Mouse (Mus musculus) erythroid progenitor cell, adult 5-6 weeks (primary cell): ENCODE data around the gene Abl1. TPM values are rescaled to one million over a fixed set of nuclear protein-coding genes. Genes with fewer than 3 reads are reported as not detected.

Experiments used
- ATAC-seq: replicated peaks from 2 replicates; pipeline ENCODE4 v1.8.0; 2016; ENCODE audit warnings: moderate number of reproducible peaks, mild to moderate bottlenecking, moderate TSS enrichment, inconsistent platforms; ENCODE audit not compliant: poor library complexity, low FRiP score, severe bottlenecking
- total RNA-seq, 2 experiments: library from RNA; stranded (forward) in 1 of 2; stranded (reverse) in 1 of 2; fragments of 150-400 nt in 1 of 2; fragments of 186-747, 209-891 nt in 1 of 2; gene quantifications; 2 replicates each; pipeline versions ENCODE4 v1.2.3 to v1.2.4; 2015 to 2017; ENCODE audit warnings: low replicate concordance in 2 of 2

The Abl1 gene
- total RNA-seq, 2 experiments from 2014 or later = 26.5 to 26.8 TPM

- no peak for ATAC-seq
Observed at GRCm38 (mm10) chr2:31681731-31682235, 6.4 kb upstream of the Abl1 start.

- no peak for ATAC-seq
Observed at GRCm38 (mm10) chr2:31683666-31684065, 4.5 kb upstream of the Abl1 start.

GRCm38 (mm10) chr2:31689045-31689444, 869 bp downstream of the Abl1 start:
- peak; percentile 18; the same call in 1 of the 2 replicates for ATAC-seq

GRCm38 (mm10) chr2:31690063-31690462, 1.9 kb downstream of the Abl1 start:
- ATAC-seq = no peak

GRCm38 (mm10) chr2:31698209-31698608, 10.0 kb downstream of the Abl1 start:
- 0 out of 2 replicates have a peak, but pooled peaks have one; percentile 49 for ATAC-seq

GRCm38 (mm10) chr2:31700545-31701446, 12.6 kb downstream of the Abl1 start:
- ATAC-seq = peak; percentile 50

- ATAC-seq = no peak
Observed at GRCm38 (mm10) chr2:31703226-31703625, 15.1 kb downstream of the Abl1 start.

GRCm38 (mm10) chr2:31705914-31706313, 17.7 kb downstream of the Abl1 start:
- no peak for ATAC-seq

GRCm38 (mm10) chr2:31706531-31706930, 18.4 kb downstream of the Abl1 start:
- ATAC-seq = no peak

GRCm38 (mm10) chr2:31712716-31713115, 24.5 kb downstream of the Abl1 start:
- no peak for ATAC-seq

- ATAC-seq = no peak
Observed at GRCm38 (mm10) chr2:31713813-31714212, 25.6 kb downstream of the Abl1 start.

GRCm38 (mm10) chr2:31714780-31715179, 26.6 kb downstream of the Abl1 start:
- ATAC-seq = no peak

GRCm38 (mm10) chr2:31715985-31716384, 27.8 kb downstream of the Abl1 start:
- ATAC-seq = no peak

- no peak for ATAC-seq
Observed at GRCm38 (mm10) chr2:31719202-31719880, 31.2 kb downstream of the Abl1 start.

GRCm38 (mm10) chr2:31719944-31720343, 31.8 kb downstream of the Abl1 start:
- ATAC-seq = no peak

GRCm38 (mm10) chr2:31720783-31721182, 32.6 kb downstream of the Abl1 start:
- ATAC-seq = no peak

GRCm38 (mm10) chr2:31724730-31725490, 36.7 kb downstream of the Abl1 start:
- no peak for ATAC-seq

GRCm38 (mm10) chr2:31727576-31728277, 39.6 kb downstream of the Abl1 start:
- ATAC-seq = no peak

GRCm38 (mm10) chr2:31730640-31731039, 42.5 kb downstream of the Abl1 start:
- no peak for ATAC-seq
